Mouse (Mus musculus) ovary, postnatal 10 days (tissue): ENCODE results near the gene Exosc10.

Source experiments
- DNase-seq: peaks from one replicate; pipeline ENCODE4 v3.0.0; 2022; ENCODE audit warnings: low spot score

The Exosc10 gene

GRCm38 (mm10) chr4:148558297-148559000, at the start of gene Exosc10:
TSS of gene Exosc10 (plus strand) at chr4:148558429.
- peak; percentile 79 for DNase-seq

GRCm38 (mm10) chr4:148509450-148510084, 48.7 kb upstream of the Exosc10 start:
- DNase-seq, result no peak

GRCm38 (mm10) chr4:148510691-148511090, 47.5 kb upstream of the Exosc10 start:
- DNase-seq, result no peak

GRCm38 (mm10) chr4:148511334-148511733, 46.9 kb upstream of the Exosc10 start:
- DNase-seq, result no peak

- DNase-seq, result no peak
Measured at GRCm38 (mm10) chr4:148513021-148513559, 45.1 kb upstream of the Exosc10 start.

- DNase-seq, result no peak
Measured at GRCm38 (mm10) chr4:148515313-148515712, 42.9 kb upstream of the Exosc10 start.

GRCm38 (mm10) chr4:148517809-148518208, 40.4 kb upstream of the Exosc10 start:
- no peak for DNase-seq

GRCm38 (mm10) chr4:148518235-148518795, 39.9 kb upstream of the Exosc10 start:
- DNase-seq, result no peak

- DNase-seq, result no peak
Measured at GRCm38 (mm10) chr4:148523538-148523937, 34.7 kb upstream of the Exosc10 start.

GRCm38 (mm10) chr4:148527158-148527910, 30.9 kb upstream of the Exosc10 start:
- DNase-seq, result no peak

- DNase-seq, result no peak
Measured at GRCm38 (mm10) chr4:148530351-148530750, 27.9 kb upstream of the Exosc10 start.

- DNase-seq, result no peak
Measured at GRCm38 (mm10) chr4:148530778-148531177, 27.5 kb upstream of the Exosc10 start.

- no peak for DNase-seq
Measured at GRCm38 (mm10) chr4:148531341-148531740, 26.9 kb upstream of the Exosc10 start.

GRCm38 (mm10) chr4:148532516-148532915, 25.7 kb upstream of the Exosc10 start:
- DNase-seq, result no peak

GRCm38 (mm10) chr4:148533613-148534328, 24.5 kb upstream of the Exosc10 start:
- no peak for DNase-seq

- DNase-seq, result no peak
Measured at GRCm38 (mm10) chr4:148535876-148536275, 22.4 kb upstream of the Exosc10 start.

GRCm38 (mm10) chr4:148549106-148549505, 9.1 kb upstream of the Exosc10 start:
- no peak for DNase-seq

- DNase-seq, result no peak
Measured at GRCm38 (mm10) chr4:148557766-148558165, 463 bp upstream of the Exosc10 start.

- DNase-seq, result no peak
Measured at GRCm38 (mm10) chr4:148562676-148563075, 4.4 kb downstream of the Exosc10 start.

- no peak for DNase-seq
Measured at GRCm38 (mm10) chr4:148563595-148563994, 5.4 kb downstream of the Exosc10 start.

GRCm38 (mm10) chr4:148570138-148570537, 11.9 kb downstream of the Exosc10 start:
- no peak for DNase-seq
